Mouse (Mus musculus): ENCODE data around the gene Tuba3a.
"Not testable (repeated sequence)": the region's sequence is repeated elsewhere in the genome, so short reads cannot be mapped to it uniquely, and the experiment has no call there.

Gene Tuba3a

GRCm38 (mm10) chr6:125305465-125305864 is 19.6 kb upstream of the Tuba3a start:
- DNase-seq = no peak

- not testable (repeated sequence) for DNase-seq
These were observed 18.6 kb upstream of the Tuba3a start for GRCm38 (mm10) chr6:125304408-125304807.

DNA sequence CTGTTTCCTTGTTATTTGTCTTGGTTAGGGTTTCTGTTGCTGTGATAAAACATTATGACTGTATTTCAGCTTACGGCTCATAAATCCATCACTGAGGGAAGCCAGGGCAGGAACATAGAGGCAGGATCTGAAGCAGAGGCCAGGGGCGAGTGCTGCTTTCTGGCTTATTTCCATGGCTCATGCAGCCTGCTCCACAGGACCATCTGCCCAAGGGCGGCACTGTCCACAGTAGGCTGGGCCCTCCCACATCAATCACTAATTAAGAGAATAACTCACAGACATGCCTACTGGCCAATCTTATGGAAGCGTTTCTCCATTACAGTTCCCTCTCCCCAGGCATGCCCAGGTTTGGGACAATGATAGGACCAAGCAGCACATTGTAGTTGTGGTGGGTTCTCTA is 17.4 kb upstream of the Tuba3a start:
- no peak for DNase-seq

- no peak for DNase-seq
These were observed 16.6 kb upstream of the Tuba3a start for GRCm38 (mm10) chr6:125302231-125302982.

DNA sequence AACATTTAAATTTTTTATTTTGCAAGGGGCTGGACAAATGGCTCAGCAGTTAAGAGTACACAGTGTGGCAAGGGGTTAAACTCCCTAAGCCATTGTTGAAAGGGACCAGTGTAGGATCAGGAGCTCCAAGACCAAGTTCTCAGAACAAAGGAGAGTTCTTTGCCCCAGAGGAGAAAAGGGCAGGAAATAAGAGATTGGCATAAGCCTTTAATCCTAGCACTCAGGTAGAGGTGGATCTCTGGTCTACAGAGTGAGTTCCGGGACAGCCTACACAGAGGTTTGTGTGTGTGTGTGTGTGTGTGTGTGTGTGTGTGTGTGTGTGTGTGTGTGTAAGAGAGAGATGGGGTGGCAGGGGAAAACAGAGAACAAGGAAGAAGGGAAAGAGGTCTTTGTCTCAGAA is 15.1 kb upstream of the Tuba3a start:
- no peak for DNase-seq

- DNase-seq = no peak
These were observed 11.4 kb upstream of the Tuba3a start for GRCm38 (mm10) chr6:125297149-125297820.

- DNase-seq = no peak
These were observed 8.2 kb upstream of the Tuba3a start for GRCm38 (mm10) chr6:125294049-125294448.

DNA sequence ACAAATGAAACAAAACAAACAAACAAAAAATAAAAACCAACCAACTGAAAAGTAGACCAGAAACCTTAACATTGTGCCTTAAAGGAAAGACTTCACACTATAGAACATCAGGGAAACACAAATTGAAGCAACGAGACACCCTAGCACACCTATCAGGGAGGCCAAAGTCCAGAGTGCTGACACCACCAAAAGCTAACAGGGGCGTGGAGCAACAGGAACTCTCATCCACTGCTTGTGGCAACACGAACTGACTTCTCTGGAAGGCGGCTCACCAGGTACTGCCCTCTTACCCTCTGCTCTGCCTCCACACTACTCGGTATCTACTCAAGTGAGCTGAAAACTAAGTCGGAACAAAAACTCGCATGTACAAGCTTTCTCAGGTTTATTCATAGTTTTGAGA is 6.4 kb upstream of the Tuba3a start:
- DNase-seq = no peak

DNA sequence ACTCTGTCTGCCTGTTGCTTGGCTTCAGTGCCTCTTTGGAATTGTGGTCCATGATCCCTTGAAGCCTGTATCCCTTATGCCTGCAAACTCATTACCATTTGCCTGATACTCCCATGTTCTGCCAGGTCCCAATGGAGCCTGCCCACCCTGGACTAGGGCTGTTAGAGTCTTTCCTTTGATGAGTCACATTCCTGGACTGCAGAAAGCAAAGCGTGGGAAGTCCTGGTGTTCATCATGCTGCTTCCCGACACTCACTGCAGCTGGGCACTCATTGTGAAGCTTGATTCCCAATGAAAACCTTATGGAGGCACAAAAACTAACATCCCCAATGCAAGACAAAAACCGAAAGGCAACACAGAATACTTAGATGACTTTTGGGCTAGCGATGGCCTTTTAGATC is 5.5 kb upstream of the Tuba3a start:
- no peak for DNase-seq

GRCm38 (mm10) chr6:125288730-125289129 is 2.9 kb upstream of the Tuba3a start:
- no peak for DNase-seq

GRCm38 (mm10) chr6:125286944-125287343 is 1.1 kb upstream of the Tuba3a start:
- DNase-seq = no peak

GRCm38 (mm10) chr6:125284751-125285150 is 1.1 kb downstream of the Tuba3a start:
- no peak for DNase-seq

DNA sequence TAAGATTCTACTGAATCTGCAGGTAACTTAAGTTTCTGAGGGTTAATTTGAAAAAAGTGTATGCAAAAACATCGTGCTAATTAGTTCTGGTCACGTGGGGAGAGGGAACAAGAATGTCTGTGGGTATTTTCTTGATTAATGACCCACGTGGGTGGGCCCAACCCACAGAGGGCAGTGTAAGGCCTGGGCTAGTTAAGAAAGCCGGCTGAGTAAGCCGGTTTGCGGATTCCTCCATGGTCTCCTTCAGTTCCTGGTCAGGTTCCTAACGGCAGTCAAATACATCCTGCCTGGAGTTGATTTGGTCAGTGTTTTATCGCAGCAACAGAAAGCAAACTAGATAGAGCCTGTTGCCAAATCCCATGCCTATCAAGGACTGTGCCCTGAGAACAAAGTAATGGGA is 1.6 kb downstream of the Tuba3a start:
- DNase-seq = no peak

- DNase-seq = not testable (repeated sequence)
These were observed 3.1 kb downstream of the Tuba3a start for GRCm38 (mm10) chr6:125282721-125283120.

GRCm38 (mm10) chr6:125279729-125280128 is 6.1 kb downstream of the Tuba3a start:
- peak in 1 of 2 experiments; percentile 14 for DNase-seq

DNA sequence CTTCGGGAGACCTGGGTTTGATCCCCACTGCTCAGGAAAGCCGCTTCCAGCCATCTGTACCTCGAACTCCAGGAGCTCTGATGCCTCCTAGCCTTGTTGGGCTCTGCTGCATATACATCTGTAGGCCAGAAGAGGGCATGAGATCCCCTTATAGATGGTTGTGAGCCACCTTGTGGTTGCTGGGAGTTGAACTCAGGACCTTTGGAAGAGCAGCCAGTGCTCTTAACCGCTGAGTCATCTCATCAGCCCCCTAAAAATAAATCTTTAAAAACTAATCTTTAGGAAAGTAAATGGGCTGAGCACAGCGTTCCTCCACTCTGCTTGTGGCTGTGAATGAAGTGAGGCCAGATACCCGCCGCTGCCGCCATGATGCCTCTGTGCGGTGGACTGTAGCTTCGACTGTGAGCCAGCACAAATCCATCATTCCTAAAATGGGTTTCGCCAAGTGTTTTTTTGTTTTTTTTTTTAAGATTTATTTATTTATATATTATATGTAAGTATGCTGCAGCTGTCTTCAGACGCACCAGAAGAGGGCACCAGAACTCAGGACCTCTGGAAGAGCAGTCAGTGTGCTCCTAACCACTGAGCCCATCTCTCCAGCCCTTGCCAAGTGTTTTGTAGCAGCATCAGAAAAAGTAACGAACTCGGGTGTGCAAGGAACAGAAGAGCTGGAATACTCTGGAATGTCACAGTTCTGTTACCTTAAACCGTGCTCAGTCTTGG is 10.8 kb downstream of the Tuba3a start:
- DNase-seq = peak; percentile 21 to 27

- no peak for DNase-seq
These were observed 13.5 kb downstream of the Tuba3a start for GRCm38 (mm10) chr6:125272228-125272785.

DNA sequence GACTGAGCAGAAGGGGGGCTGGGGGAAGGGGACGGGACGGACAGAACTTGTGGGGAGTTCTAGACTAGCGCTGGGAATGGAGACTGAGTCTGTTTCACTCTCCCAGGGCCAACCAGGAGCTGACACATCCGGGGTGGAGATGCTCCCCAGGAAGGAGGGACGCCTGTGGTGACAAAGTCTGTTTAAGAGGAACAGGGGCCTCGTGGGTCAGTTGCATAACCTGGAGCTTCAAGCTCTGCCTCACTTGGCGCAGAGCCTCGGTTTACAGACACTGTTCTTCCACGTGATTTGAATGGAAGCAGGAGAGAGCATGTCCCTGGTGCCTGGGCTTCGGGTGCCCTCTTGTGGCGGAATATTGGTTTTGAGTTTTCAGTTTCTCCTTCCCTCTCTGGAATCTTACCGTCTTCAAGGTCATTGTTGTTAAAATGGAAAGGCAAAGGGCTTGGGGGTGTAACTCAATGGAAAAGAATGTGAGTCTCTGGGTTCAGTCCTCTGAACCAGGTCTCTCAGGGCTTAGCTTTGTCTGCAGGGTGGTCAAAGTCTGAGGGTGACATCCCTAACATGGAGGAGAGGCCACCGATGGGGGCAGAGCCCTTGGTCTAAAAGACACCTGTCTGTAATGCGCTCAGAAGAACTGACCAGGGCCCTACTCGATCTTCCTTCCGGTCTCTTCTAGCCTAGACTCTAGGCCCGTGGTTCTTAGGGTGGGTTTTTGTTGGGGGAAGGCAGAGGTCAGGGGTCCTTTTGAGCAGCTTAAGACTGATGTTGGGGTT is 14.2 kb downstream of the Tuba3a start:
- DNase-seq = peak; percentile 89 to 92

DNA sequence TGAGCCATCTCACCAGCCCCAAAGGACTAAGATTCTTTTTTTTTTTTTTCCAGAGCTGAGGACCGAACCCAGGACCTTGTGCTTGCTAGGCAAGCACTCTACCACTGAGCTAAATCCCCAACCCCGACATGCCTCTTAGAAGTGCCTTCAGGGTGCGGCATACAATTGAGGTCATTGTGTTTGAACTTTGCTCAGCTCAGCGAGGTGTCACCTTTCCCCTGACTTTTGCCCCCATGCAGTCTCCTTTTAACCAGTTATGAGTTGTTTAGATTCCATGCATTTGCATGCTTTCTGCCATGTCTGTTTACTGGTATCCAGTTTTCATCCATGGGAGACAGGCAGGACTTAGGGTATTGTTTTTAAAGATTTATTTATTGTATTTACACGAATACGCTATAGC is 17.0 kb downstream of the Tuba3a start:
- no peak for DNase-seq

DNA sequence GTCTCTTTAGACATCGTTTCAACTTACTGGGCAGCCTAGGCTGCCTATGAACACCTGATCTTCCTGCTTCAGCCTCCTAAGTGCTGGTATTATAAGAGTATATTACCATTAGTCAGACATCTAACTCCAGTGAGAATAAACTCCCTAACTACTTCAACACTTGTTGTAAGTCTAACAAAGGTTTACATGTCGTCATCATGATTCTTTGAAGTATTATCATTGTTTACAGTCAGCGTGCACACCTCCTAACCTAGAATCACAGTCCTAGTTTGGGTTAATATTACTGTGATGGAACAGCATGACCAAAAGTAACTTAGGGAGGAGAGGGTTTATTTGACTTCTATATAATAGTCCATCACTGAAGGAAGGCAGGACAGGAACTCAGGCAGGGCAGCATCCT is 18.4 kb downstream of the Tuba3a start:
- no peak for DNase-seq

DNA sequence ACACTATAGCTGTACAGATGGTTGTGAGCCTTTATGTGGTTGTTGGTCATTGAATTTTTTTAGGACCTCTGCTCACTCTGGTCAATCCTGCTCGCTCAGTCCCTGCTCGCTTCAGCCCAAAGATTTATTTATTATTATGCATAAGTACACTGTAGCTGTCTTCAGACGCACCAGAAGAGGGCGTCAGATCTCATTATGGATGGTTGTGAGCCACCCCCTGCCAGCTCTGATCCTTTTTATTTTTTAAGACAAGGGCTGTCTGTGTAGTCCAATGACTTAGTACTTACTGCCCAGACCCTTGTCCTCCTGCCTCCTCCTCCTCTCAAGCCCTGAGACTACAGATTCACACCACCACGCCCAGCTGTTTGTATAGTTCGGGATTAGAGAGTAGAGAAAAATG is 19.2 kb downstream of the Tuba3a start:
- not testable (repeated sequence) for DNase-seq

GRCm38 (mm10) chr6:125266091-125266490 is 19.8 kb downstream of the Tuba3a start:
- no peak for DNase-seq

DNA sequence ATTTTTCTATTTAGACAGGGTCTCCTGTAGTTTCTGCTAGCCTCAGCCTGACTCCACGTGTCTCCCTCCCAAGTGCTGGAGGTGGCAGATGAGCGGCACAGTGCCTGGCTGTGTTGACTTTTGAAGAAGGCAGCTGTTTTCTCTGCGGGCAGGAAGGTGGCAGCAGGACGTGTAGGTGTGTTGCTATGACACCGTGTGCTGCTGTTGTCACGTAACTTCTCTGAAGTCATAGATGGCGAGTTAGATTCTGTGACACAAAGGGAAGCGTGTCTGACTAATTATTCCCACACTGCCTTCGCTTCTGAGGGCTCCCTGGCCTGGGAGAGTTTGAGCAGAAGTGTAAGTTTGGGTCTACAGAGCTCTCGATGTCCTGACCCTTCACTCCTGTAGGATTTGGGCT is 20.6 kb downstream of the Tuba3a start:
- DNase-seq = peak; percentile 59 to 60
